Mouse (Mus musculus) testis, postnatal 14 days (tissue): Measurements from ENCODE around the gene Gm20662.

Source experiments
- DNase-seq: peaks from one replicate; pipeline ENCODE4 v3.0.0; 2021; ENCODE audit warnings: low spot score

Gene Gm20662

DNA sequence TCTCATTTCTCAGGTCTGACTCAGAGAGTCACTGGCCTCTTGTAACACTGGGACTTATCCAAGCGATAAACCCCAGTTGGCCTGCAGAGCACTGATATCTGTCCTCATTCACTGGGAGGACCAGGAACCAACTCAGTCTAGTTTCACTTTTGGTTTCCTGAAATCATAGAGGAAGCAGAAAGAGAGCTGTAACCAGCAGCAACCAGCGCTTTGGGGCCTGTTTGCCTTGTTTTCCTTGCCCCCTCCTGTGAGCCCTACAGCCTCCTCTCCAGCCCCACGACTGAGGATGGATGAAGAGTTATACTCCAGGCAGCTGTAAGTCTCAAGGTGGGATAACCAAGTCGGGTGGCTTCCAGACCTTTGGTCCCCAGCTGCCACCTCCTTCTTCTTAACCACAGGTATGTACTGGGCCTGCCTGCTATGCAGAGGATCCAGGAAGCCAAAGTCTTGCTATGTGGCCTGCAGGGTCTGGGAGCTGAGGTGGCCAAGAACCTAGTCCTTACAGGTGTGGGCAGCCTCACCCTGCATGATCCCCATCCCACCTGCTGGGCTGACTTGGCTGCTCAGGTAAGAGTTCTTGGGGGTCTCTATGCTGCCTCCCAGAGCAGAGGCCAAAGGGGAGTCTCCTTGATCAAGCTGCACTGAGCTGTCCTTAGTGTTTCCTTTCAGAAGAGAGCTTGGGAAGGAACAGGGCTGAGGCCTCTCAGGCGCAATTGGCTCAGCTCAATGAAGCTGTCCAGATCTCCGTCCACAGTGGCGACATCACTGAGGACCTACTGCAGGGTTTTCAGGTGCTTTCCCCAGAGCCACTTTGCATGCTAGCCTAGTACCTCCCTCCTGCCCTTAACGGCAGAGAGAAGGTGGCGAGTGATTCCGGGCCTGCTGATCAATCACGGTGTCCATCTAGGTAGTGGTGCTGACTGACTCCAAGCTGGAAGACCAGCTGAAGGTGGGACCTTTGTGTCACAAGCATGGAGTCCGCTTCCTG lies 20.5 kb upstream of the Gm20662 start, which contains the start of gene Uba7:
Gene Uba7, plus strand, starts transcription at position 107 of the 988 bp plus-strand sequence.
- no peak for DNase-seq

DNA sequence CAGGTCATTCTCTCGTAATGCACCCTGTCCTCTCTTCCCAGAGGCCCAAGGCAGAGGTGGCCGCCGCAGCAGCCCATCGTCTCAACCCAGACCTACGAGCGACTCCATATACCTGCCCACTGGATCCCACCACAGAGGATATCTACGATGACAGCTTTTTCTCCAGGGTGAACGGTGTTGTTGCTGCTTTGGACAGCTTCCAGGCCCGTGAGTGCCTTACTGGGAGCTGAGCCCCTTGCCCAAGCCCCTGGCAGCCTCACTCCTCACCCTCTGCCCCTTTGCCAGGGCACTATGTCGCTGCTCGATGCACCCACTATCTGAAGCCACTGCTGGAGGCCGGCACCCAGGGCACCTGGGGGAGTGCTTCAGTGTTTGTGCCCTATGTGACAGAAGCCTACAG lies 17.3 kb upstream of the Gm20662 start:
- no peak for DNase-seq

DNA sequence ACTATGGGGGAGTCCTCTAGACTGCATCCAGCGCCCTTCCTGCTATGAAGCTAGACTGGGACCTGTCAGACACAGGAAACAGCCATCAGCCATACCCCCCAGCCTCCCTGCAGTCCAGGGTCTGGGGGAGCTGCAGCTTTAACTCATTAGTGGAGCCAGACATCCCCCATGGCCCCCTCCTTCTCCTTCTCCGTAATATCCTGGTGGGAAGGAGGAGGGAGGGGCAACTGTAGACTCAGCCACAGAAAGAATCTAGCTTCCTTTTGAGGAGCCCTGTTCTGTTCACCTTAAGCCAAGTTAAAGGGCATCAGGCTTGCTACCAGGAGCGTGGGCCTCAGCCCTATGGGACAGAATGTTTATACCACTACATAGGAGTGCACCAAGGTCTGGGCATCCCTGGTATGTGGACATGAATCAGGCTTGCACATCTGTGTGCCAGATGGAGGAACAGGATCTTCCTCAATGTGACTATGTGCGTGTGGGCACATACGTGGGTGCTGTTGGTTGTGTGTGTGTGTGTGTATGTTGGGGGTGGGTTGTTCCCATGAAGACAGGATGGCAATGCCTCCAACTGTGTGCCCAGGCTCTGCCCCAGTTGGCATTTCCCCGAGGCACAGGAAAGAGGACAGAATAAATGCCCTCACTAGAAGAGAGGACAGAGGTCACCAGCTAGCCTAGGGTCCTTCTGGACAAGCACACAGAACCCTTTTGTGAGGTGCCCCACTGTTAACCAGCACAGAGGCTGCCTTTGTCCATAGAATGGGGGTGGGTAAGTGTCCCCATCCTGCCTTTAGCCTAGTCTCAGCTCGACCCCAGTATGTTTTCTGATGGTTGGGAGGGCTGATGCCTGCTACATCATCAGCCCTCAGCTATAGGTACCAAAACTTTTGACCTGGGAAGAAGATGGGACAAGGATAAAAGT lies 14.2 kb upstream of the Gm20662 start:
- DNase-seq, result no peak

DNA sequence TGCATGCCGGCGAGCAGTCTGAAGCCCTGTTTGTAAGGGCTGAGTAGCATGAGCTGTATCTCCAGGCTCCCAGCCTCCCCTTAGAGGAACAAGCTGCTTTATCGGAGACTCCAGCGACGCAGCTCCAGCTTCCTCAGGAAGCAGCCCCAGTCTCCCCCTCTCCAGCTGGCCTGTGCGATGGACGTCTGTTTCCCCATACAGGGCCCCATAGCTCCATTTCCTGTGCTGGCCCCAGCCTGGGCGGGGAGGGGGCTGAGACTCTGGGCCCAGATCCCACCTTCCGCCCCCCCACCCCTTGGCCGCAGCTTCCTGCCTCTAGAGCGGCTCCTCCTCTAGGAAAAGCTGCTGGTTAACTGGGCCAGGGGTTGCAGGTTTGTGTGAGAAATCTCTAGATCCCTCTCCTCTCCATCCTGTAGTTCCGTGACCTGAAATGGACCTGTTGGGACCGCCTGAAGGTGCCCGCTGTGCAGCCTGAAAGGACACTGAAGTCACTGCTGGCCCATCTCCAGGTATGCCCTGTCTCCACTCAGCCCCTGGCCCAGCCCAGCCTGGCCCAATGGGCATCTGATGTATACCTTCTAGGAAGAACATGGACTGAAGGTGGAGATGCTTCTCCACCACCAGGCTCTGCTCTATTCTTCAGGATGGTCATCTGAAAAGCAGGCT lies 13.3 kb upstream of the Gm20662 start, which contains the start of gene Gm20661:
Gene Gm20661, plus strand, starts transcription at position 378 of the 666 bp plus-strand sequence.
- DNase-seq, result no peak

DNA sequence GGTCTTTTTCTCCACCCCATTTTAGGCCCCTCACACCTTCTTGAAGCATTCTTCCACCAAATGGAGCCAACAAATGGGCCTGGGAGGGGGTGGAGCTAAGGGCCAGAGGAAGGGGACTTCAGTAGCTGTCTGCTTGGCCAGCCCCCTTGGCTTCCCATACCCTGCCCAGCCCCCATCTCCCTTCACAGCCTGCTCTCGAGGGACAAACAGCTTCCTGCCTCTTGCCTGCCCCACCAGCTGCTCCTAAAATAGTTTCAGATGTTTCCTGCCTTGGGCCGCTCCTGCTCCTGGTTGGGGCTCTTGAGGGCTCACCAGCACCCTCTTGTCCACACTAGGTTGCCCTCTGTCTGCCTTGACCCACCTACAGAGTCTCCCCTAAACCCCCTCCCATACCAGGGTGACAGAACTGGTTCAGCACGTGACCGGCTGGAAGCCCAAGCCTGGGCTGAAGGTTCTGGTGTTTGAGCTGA lies 12.7 kb upstream of the Gm20662 start:
- peak; percentile 62 for DNase-seq

DNA sequence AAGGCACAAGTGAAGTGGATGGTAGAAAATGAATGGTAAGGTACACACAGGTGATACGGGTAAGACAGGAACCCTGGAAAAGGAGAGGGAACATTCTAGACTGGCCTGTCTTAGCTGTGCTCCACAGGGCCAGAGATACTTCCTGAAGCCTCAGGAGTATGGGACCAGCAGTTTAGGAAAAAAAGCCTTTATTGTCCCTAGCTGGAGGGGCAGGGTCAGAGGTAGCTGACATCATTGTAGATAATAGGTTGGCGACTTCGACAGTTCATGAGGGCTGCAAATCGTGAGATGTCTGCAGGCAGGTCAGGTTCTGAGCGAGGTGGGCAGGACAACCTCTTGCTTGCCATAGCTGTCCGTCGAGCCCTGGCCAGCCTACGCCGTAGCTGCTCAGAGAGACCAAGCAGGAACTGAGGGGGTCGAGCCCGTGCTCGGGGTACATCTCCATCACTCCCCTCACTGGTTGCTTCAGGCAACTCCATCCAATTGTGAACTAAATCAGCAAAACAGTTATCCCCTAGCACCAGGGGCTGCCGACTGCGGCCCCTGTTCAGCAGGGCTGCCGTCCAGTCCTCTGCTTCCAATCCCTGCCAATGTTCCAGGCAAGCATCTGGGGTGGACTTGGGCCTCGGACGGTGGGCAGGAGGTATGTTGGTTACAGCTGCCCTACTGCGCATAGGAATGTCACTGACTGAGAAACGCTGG lies 11.9 kb upstream of the Gm20662 start:
- DNase-seq, result no peak

DNA sequence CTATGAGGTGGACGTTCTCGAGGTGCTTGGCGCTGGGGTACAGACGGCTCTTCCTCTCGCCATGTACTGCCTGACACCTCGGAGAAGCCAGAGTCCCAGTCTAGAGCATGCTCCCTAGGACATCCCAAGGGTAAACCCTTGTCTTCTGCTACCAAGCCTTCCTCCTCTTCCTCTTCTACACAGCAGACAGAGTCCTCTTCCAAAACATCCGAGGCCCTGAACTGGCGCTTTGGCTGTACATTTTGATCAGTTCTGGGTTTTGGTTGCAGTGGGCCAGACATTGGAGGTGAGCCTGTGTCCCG lies 11.4 kb upstream of the Gm20662 start:
- no peak for DNase-seq

DNA sequence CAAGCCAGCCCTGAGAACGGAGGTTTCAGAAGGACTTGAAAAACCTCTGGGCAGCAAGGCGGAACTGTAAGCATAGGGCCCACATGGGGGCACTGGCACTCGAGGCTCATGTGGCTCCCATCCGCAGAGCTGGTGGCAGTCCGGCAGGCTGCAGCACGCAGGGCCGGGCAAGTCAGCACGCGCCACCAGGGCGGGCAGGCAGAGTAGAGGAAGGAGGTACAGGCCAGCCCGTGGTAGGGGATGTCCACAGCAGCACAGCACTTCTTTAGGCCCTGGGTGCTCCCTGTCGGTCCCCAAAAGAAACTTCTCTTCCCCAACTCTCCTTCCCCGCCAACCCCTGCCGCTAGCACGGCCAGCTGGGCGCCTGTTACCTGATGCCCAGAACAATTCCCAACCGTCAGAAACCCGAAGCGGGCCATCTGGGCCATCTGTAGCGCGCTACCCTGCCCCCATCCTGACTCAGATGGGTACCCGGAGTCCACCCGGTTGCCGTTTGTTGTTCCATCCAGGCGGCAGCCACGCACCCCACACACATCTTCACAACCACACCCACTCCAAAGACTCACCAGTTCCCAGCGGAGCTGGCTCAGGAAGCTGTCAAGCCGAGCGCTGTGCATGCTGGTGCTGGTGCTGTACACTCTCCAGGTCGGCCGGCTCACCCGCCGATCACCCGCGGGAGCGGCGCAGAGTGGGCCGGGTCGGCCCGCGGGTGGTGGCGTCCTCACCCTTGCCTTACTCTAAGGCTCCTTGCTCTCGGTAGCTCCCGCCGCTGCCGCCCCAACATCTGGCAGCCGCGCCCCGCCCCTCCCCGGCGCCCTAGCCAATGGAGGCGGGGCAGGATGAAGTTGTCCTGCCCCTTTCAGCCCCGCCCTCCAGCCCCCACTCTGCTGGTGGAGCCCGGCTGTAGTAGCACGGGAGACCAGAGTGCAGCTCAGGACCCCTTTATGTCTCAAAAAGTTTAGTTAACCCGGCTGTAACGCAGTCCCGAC lies 10.7 kb upstream of the Gm20662 start, which contains the start of gene Inka1:
Gene Inka1, minus strand, starts transcription at position 749 of the 989 bp plus-strand sequence.
- DNase-seq, result peak; percentile 79

DNA sequence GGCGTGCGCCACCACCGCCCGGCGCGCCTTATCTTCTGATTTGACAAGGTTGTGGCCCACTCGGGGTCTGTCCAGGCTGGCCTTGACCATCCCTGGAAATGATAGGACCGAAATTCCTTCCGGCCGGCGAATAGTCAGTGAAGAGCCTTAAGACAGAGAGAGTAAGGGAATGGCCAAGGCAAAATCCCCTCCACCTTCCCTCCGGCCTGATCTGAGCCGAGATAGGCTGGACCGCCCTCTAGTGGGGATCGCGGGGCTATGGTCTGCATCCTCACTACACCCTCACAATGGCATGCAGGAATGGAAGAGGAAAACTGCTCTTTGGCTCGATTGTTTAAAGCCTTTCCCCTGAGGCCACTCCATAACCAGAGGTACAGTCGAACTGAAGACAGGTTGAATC lies 9.8 kb upstream of the Gm20662 start:
- DNase-seq, result peak; percentile 76

DNA sequence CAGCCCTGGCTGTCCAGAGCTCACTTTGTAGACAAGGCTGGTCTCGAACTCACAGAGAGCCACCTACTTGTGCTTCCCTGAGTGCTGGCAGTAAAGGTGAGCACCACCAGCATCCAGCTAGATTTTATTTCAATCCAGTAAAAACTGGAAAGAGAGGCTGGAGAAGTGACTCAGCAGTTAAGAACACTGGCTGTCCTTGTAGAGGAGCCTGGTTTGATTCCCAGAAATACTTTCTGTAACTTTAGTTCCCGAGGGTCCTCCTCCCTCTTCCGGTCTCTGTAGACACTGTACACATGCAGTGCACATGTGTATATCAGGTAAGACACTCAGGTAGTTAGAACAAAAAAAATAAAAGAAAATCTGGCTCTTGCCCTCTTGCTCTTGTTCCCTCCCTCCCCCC lies 8.2 kb upstream of the Gm20662 start:
- DNase-seq, result no peak

DNA sequence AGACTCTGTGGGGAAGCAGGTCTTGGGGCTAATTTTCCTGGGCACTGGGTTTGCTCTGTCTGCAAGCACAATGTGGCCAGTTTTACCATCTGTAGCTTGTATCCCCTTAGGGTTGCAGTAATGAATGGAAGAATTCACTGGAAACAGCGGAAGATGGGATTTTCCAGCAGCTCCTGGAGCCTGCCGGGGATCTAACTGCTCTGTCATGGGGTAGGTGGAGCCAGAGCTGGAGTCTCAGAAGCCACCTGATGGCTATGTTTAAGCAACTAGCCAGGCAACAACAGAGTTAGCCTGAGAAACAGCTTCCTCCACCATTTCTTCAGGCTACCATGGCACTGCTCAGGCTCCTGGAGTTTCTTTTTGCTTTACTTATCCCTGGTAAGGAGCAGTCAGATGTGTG lies 4.0 kb upstream of the Gm20662 start, which contains the start of gene Cdhr4:
Gene Cdhr4, plus strand, starts transcription at position 301 of the 400 bp plus-strand sequence.
- no peak for DNase-seq

DNA sequence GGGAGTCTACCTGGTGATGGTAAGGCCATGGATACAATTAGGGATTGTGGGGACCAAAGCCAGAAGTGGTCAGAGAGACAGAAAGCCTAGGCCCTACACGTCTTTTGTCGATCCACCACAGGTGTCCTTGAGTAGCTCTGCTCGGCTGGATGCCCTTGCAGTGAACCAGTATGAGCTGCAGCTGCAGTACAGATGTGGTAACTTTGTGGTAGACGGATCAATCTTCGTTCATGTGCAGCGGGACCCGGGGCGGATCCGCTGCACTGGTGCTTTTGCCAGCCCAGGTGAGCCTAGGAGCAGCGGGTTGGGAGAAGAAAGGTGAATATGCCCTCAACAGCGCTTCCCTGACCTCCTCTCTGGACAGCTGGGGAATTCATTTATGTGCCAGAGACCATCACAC lies 3.1 kb upstream of the Gm20662 start:
- no peak for DNase-seq

DNA sequence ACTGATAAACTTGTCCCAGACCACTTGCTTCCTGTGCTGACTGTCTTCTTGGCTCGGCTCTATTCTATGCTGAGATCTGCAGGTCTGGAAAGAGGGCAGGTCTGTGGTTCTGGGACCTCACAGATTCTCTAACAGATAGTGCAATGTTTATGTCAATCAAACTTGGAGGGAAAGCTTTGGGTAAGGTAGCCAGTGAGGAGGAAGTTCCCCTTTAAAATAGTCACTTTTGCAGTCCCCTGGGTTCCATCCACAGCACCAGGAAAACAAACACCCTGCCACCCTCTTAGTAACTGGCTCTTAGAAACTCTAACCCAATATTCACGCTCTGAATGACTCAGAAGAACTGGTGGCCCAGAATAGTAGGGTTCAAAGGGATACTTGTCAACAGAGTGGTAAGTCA lies 1.7 kb upstream of the Gm20662 start:
- DNase-seq, result no peak

DNA sequence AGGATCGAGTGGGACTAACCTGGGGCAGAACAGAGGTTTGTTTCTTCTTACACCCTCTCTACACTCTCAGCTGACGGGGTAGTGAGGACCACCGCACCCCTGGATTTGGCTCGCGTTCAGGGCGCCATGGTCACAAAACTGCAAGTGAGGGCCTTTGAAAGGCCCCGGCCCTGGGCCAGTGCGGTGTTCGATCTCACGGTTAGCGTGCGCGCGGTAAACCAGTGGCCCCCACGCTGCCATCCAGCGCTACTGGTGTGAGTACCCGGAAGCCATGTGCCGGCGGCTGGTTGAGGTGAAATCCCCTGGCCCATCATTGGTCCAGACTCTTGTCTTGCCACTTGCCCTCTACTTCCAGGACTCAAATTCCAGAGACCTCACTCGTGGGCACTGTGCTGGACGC lies 636 bp upstream of the Gm20662 start:
- DNase-seq, result no peak

DNA sequence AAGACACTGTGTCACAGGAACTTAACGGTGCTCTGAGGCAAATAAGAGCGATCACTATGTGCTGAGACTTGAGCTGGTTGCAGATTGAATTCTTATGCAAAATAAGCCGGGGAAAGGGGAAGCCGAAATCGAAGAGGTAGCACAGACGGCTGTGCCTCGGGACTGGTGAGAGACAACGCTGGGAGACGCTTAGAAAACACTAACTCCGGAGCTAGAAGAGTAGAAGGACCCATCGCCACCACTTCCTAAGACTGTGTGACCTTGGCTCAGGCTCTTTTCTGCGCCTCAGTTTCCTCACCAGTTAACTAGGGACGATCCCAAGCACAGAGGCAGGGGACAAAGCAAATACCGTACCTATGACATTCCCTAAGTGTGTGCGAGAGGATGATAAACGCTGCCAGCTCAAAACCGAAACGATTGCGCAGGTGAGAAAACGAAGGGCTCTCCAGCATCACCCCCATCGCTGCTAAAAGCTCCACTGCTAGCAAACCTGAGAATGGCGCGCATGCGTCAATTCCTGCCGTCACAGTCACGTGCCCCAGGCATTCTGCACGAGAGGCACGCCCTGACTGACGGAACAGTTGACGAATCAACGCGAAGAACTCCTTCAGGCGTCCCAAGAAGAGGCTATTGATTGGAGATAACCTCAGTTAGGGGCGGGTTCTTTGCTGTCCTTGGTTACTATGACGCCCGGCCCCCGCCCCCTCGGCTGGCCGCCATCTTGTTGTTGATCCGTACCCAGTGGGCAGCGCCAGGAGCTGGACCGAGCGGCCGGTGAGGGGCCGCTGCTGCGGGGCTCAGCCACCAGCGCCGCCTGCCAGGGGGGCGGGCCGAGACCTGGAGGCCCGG lies 6.0 kb downstream of the Gm20662 start, which contains the start of gene Ip6k1:
Gene Ip6k1, plus strand, starts transcription at position 580 of the 849 bp plus-strand sequence.
- DNase-seq, result peak; percentile 100

DNA sequence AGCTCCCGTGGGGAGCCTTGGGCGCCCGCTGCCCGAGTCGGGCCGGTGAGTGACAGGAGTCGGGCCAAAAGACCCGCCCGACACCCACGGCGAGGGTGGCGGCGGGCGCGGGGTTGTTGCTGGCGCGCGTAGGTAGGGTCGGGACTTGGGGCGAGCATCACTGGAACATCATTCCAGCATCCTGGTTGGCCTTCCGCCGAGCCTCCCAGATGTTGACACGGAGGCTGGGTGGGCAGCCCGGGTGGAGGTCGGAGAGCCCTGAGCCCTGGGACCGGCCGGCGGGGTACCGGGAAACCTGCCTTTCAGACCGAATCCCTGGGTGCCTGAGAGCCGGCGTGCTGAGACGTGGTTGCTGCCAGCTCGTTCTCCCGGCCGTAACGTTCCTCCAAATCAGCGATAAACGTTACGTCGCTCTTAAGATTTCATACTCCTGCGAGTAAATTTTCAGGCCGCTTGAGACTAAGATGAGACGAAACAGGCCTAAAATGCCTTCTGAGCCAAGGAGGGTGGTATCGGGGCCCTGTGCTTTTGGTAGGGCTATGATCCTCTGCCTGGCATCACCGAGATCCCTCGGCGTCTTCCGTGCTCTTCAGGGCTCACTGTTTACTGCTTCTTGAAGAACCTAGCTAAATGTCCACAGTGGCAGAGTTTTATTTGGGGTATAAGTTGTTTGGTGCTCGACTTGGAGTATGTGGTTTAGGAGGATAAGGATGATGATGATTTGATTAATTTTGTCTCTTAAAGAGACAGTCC lies 6.8 kb downstream of the Gm20662 start:
- no peak for DNase-seq

DNA sequence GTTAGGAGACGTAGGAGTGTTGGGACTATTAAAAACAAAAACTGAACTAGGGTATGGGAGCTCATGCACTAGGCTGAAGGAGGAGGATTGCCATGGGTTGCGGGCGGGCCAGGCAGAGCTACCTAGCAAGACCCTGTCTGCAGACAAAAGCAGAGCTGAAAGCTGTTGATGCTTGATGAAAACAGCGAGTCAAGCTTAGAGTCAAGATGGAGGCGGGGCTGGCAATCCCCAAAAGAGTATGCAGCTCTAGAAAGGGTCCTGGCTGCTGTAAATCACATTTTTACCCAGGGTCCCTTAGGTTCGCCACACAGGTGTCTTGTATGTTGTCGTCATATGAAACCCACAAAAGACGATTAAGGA lies 7.4 kb downstream of the Gm20662 start:
- no peak for DNase-seq

DNA sequence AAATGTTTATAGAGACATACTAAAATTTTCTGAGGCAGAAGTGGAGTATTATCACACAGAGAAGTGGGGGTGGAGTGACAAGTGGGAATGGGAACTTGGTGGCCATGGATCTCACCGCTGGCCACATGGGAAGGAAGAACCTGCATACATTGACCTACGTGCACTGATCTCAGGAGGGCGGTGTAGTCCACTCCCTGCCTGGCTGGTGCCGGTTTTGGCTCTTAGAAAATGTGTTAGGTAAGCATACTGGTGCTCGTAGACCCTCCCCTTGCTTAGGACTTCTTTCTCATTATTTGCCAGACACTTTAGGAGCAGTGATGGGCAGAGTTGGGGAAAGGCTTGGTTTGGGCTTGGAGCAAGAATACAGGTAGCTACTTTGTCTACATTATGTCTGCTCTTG lies 11.9 kb downstream of the Gm20662 start:
- no peak for DNase-seq
